Mouse (Mus musculus): ENCODE results near the gene Pcyt1a. TPM values are rescaled to one million over a fixed set of nuclear protein-coding genes. Genes with fewer than 3 reads are reported as not detected.

Gene Pcyt1a
- polyA plus RNA-seq, 1 experiment, result not detected

GRCm38 (mm10) chr16:32509066-32509942 is 78.6 kb downstream of the Pcyt1a start:
- Histone ChIP-seq H3K27ac (ENCODE audit: insufficient read depth, low read depth, low read length) (0 out of 2 replicates have a peak overlapping the region, but pooled peaks have one; percentile 12), H3K4me3 (ENCODE audit: insufficient read depth, low read depth, low read length) (no peak overlapping the region), H3K4me1 (ENCODE audit: control insufficient read depth, insufficient read depth, low read length) (peaks cover 33% of the 10 kb centered on the region)
- TF ChIP-seq CTCF (IDR thresholded peaks at IDR 0.05; ENCODE audit: insufficient read depth, low read depth, low read length) (no peak), POLR2A (IDR thresholded peaks at IDR 0.05; ENCODE audit: insufficient read depth, low read depth, low read length) (no peak)
- WGBS, result 53% methylated on average over 9 of the region's 9 CpGs

GRCm38 (mm10) chr16:32510399-32511337 is 79.9 kb downstream of the Pcyt1a start:
- no peak overlapping the region for H3K27ac ChIP-seq (ENCODE audit: insufficient read depth, low read depth, low read length)
- peaks cover 35% of the 10 kb centered on the region for H3K4me1 ChIP-seq (ENCODE audit: control insufficient read depth, insufficient read depth, low read length)
- WGBS, result 65% methylated on average over 18 of the region's 18 CpGs

GRCm38 (mm10) chr16:32511338-32511734 is 80.6 kb downstream of the Pcyt1a start:
- no peak for TF ChIP-seq POLR2A (IDR thresholded peaks at IDR 0.05; ENCODE audit: insufficient read depth, low read depth, low read length)
- no peak for TF ChIP-seq CTCF (IDR thresholded peaks at IDR 0.05; ENCODE audit: insufficient read depth, low read depth, low read length)
- WGBS, result 89% methylated on average over 3 of the region's 3 CpGs
- Histone ChIP-seq H3K27ac (ENCODE audit: insufficient read depth, low read depth, low read length) (no peak overlapping the region), H3K4me3 (ENCODE audit: insufficient read depth, low read depth, low read length) (no peak overlapping the region), H3K4me1 (ENCODE audit: control insufficient read depth, insufficient read depth, low read length) (peaks cover 41% of the 10 kb centered on the region)

More at GRCm38 (mm10) chr16:32510399-32511337, 79.9 kb downstream of the Pcyt1a start:
- no peak overlapping the region for H3K4me3 ChIP-seq (ENCODE audit: insufficient read depth, low read depth, low read length)
- no peak for TF ChIP-seq CTCF (IDR thresholded peaks at IDR 0.05; ENCODE audit: insufficient read depth, low read depth, low read length)
- no peak for TF ChIP-seq POLR2A (IDR thresholded peaks at IDR 0.05; ENCODE audit: insufficient read depth, low read depth, low read length)

- no peak for TF ChIP-seq POLR2A (IDR thresholded peaks at IDR 0.05; ENCODE audit: insufficient read depth, low read depth, low read length)
- TF ChIP-seq CTCF (IDR thresholded peaks at IDR 0.05; ENCODE audit: insufficient read depth, low read depth, low read length), result no peak
- no peak overlapping the region; the same call in 1 of the 2 replicates for H3K27ac ChIP-seq (ENCODE audit: insufficient read depth, low read depth, low read length)
- 90% methylated on average over 8 of the region's 8 CpGs for WGBS
Measured at GRCm38 (mm10) chr16:32511827-32512490, 81.2 kb downstream of the Pcyt1a start.

GRCm38 (mm10) chr16:32512921-32513320 is 82.2 kb downstream of the Pcyt1a start:
- peaks cover 50% of the 10 kb centered on the region for H3K4me1 ChIP-seq (ENCODE audit: control insufficient read depth, insufficient read depth, low read length)
- no peak overlapping the region for H3K4me3 ChIP-seq (ENCODE audit: insufficient read depth, low read depth, low read length)
- no peak for TF ChIP-seq CTCF (IDR thresholded peaks at IDR 0.05; ENCODE audit: insufficient read depth, low read depth, low read length)
- TF ChIP-seq POLR2A (IDR thresholded peaks at IDR 0.05; ENCODE audit: insufficient read depth, low read depth, low read length), result no peak
- WGBS, result 57% methylated on average over 3 of the region's 3 CpGs
- no peak overlapping the region for H3K27ac ChIP-seq (ENCODE audit: insufficient read depth, low read depth, low read length)

More at GRCm38 (mm10) chr16:32511827-32512490, 81.2 kb downstream of the Pcyt1a start:
- Histone ChIP-seq H3K4me3 (ENCODE audit: insufficient read depth, low read depth, low read length) (no peak overlapping the region), H3K4me1 (ENCODE audit: control insufficient read depth, insufficient read depth, low read length) (peaks cover 45% of the 10 kb centered on the region)

GRCm38 (mm10) chr16:32513401-32513800 is 82.7 kb downstream of the Pcyt1a start:
- no peak overlapping the region for H3K27ac ChIP-seq (ENCODE audit: insufficient read depth, low read depth, low read length)
- H3K4me1 ChIP-seq (ENCODE audit: control insufficient read depth, insufficient read depth, low read length), result peaks cover 53% of the 10 kb centered on the region
- no peak for TF ChIP-seq POLR2A (IDR thresholded peaks at IDR 0.05; ENCODE audit: insufficient read depth, low read depth, low read length)
- no peak for TF ChIP-seq CTCF (IDR thresholded peaks at IDR 0.05; ENCODE audit: insufficient read depth, low read depth, low read length)
- H3K4me3 ChIP-seq (ENCODE audit: insufficient read depth, low read depth, low read length), result no peak overlapping the region
- 90% methylated on average over 6 of the region's 6 CpGs for WGBS

- peaks cover 48% of the 10 kb centered on the region for H3K4me1 ChIP-seq (ENCODE audit: control insufficient read depth, insufficient read depth, low read length)
- H3K27ac ChIP-seq (ENCODE audit: insufficient read depth, low read depth, low read length), result no peak overlapping the region
- TF ChIP-seq CTCF (IDR thresholded peaks at IDR 0.05; ENCODE audit: insufficient read depth, low read depth, low read length) (no peak), POLR2A (IDR thresholded peaks at IDR 0.05; ENCODE audit: insufficient read depth, low read depth, low read length) (no peak)
- WGBS, result 84% methylated on average over 6 of the region's 6 CpGs
- H3K4me3 ChIP-seq (ENCODE audit: insufficient read depth, low read depth, low read length), result no peak overlapping the region
Measured at GRCm38 (mm10) chr16:32513948-32514347, 83.2 kb downstream of the Pcyt1a start.

Data from olfactory bulb, adult 2 months (tissue).